Mouse (Mus musculus) kidney, adult 2 months (tissue): ENCODE measurements around the gene Iqsec1. TPM values are rescaled to one million over a fixed set of nuclear protein-coding genes. Genes with fewer than 3 reads are reported as not detected.

ENCODE experiments used
- DNase-seq: peaks from one replicate; pipeline ENCODE4 v3.0.0; 2021
- H3K27ac ChIP-seq: fragments of 200-500 bp; 2 replicates; pipeline ENCODE4 v1.5.1; 2012; ENCODE audit warnings: low read depth, low read length, control low read depth, inconsistent platforms; ENCODE audit not compliant: insufficient read depth
- H3K27me3 ChIP-seq: fragments of 200-500 bp; replicated peaks from 2 replicates; pipeline ENCODE4 v1.6.1; 2012; ENCODE audit warnings: mild to moderate bottlenecking, moderate library complexity, low read length, inconsistent platforms; ENCODE audit not compliant: control insufficient read depth, insufficient read depth
- H3K36me3 ChIP-seq: fragments of 200-500 bp; 2 replicates; pipeline ENCODE4 v1.6.1; 2012; ENCODE audit warnings: mild to moderate bottlenecking, moderate library complexity, low read length, inconsistent platforms; ENCODE audit not compliant: control insufficient read depth, insufficient read depth
- H3K4me1 ChIP-seq: fragments of 200-500 bp; 2 replicates; pipeline ENCODE4 v1.6.1; 2011; ENCODE audit warnings: low read length; ENCODE audit not compliant: control insufficient read depth, insufficient read depth
- H3K4me3 ChIP-seq: fragments of 200-500 bp; 2 replicates; pipeline ENCODE4 v1.5.1; 2011; ENCODE audit warnings: mild to moderate bottlenecking, low read depth, low read length, control low read depth; ENCODE audit not compliant: insufficient read depth
- CTCF ChIP-seq: fragments of 200-500 bp; conservative IDR thresholded peaks from 2 replicates; pipeline ENCODE4 v1.5.1; 2011; ENCODE audit warnings: low read depth, mild to moderate bottlenecking, control low read depth, low read length, moderate library complexity, mixed read lengths; ENCODE audit not compliant: insufficient read depth, insufficient read length
- POLR2A ChIP-seq: fragments of 200-500 bp; IDR thresholded peaks from one replicate; pipeline ENCODE4 v1.6.1; 2011; ENCODE audit warnings: low read depth, low read length, control low read depth
- WGBS: fragments of 180-500 bp; shearing (Covaris S2); methylation state at CpG from one replicate; pipeline ENCODE4 v1.1.7; 2018; 5-methylcytosine and 5-hydroxymethylcytosine counted together
- polyA plus RNA-seq: library from polyadenylated mRNA; depleted of rRNA; stranded (reverse); fragments of >200 nt; gene quantifications from 2 replicates; pipeline ENCODE4 v1.2.3, GENCODE M21; 2012

The Iqsec1 gene
- polyA plus RNA-seq, 1 experiment, result 149 TPM

- DNase-seq, result no peak
- Histone ChIP-seq H3K27ac (no peak overlapping the region), H3K27me3 (no peaks in the 10 kb centered on the region), H3K36me3 (no peaks in the 10 kb centered on the region), H3K4me3 (no peak overlapping the region), H3K4me1 (no peaks in the 10 kb centered on the region)
- no peak for TF ChIP-seq POLR2A
- TF ChIP-seq CTCF, result no peak
- 94% methylated on average over 3 of the region's 3 CpGs for WGBS
These were observed 19.9 kb upstream of the Iqsec1 start for GRCm38 (mm10) chr6:91008284-91008830.

GRCm38 (mm10) chr6:91007207-91007606, 18.7 kb upstream of the Iqsec1 start:
- Histone ChIP-seq H3K4me1 (no peaks in the 10 kb centered on the region), H3K27ac (no peak overlapping the region), H3K36me3 (no peaks in the 10 kb centered on the region), H3K27me3 (no peaks in the 10 kb centered on the region), H3K4me3 (no peak overlapping the region)
- 62% methylated on average over 2 of the region's 2 CpGs for WGBS
- no peak for DNase-seq
- no peak for TF ChIP-seq POLR2A
- no peak for TF ChIP-seq CTCF

GRCm38 (mm10) chr6:91004157-91004556, 15.7 kb upstream of the Iqsec1 start:
- no peaks in the 10 kb centered on the region for H3K36me3 ChIP-seq
- no peaks in the 10 kb centered on the region; the same call in 1 of the 2 replicates for H3K27me3 ChIP-seq
- no peak overlapping the region for H3K4me3 ChIP-seq
- no peak for DNase-seq
- H3K27ac ChIP-seq, result no peak overlapping the region
- H3K4me1 ChIP-seq, result no peaks in the 10 kb centered on the region
- TF ChIP-seq CTCF, result no peak
- 93% methylated on average over 2 of the region's 2 CpGs for WGBS

- Histone ChIP-seq H3K4me1 (no peaks in the 10 kb centered on the region), H3K27ac (no peak overlapping the region), H3K36me3 (no peaks in the 10 kb centered on the region), H3K4me3 (no peak overlapping the region), H3K27me3 (no peaks in the 10 kb centered on the region; the same call in 1 of the 2 replicates)
- no peak for DNase-seq
- WGBS, result 30% methylated on average over 3 of the region's 3 CpGs
- TF ChIP-seq POLR2A (no peak), CTCF (no peak)
These were observed 15.0 kb upstream of the Iqsec1 start for GRCm38 (mm10) chr6:91003310-91003995.

- Histone ChIP-seq H3K27me3 (no peaks in the 10 kb centered on the region; the same call in 1 of the 2 replicates), H3K36me3 (no peaks in the 10 kb centered on the region), H3K4me1 (no peaks in the 10 kb centered on the region), H3K4me3 (no peak overlapping the region), H3K27ac (no peak overlapping the region)
- TF ChIP-seq POLR2A (no peak), CTCF (no peak)
- 71% methylated on average over 7 of the region's 7 CpGs for WGBS
- no peak for DNase-seq
These were observed 13.1 kb upstream of the Iqsec1 start for GRCm38 (mm10) chr6:91001566-91001965.

- DNase-seq, result no peak
- H3K36me3 ChIP-seq, result no peaks in the 10 kb centered on the region
- TF ChIP-seq CTCF (no peak), POLR2A (no peak)
- WGBS, result 35% methylated on average over 15 of the region's 15 CpGs
- H3K27ac ChIP-seq, result no peak overlapping the region
- H3K4me3 ChIP-seq, result no peak overlapping the region
- no peaks in the 10 kb centered on the region; the same call in 1 of the 2 replicates for H3K27me3 ChIP-seq
- H3K4me1 ChIP-seq, result no peaks in the 10 kb centered on the region
These were observed 12.5 kb upstream of the Iqsec1 start for GRCm38 (mm10) chr6:91000819-91001525.

- DNase-seq, result no peak
- TF ChIP-seq CTCF (no peak), POLR2A (no peak)
- Histone ChIP-seq H3K4me1 (no peaks in the 10 kb centered on the region), H3K27ac (no peak overlapping the region), H3K27me3 (no peaks in the 10 kb centered on the region; the same call in 1 of the 2 replicates), H3K36me3 (no peaks in the 10 kb centered on the region), H3K4me3 (no peak overlapping the region)
- WGBS, result 94% methylated on average over 4 of the region's 4 CpGs
These were observed 10.7 kb upstream of the Iqsec1 start for GRCm38 (mm10) chr6:90999176-90999575.
